Mouse (Mus musculus) brown adipose tissue, adult 24 weeks (tissue): ENCODE results near the gene Lbh. TPM values are rescaled to one million over a fixed set of nuclear protein-coding genes. Genes with fewer than 3 reads are reported as not detected.

Experiments
- H3K27ac ChIP-seq: fragments of 200-500 bp; replicated peaks from 2 replicates; pipeline ENCODE4 v1.5.1; 2012; ENCODE audit warnings: low read depth, mild to moderate bottlenecking, low read length
- H3K4me1 ChIP-seq: fragments of 200-500 bp; 2 replicates; pipeline ENCODE4 v1.6.1; 2012; ENCODE audit warnings: low read length, mixed read lengths; ENCODE audit not compliant: control insufficient read depth, insufficient read depth, insufficient read length
- H3K4me3 ChIP-seq: fragments of 200-500 bp; 2 replicates; pipeline ENCODE4 v1.5.1; 2012; ENCODE audit warnings: low read depth, mild to moderate bottlenecking, low read length, moderate library complexity; ENCODE audit not compliant: insufficient read depth
- polyA plus RNA-seq: library from polyadenylated mRNA; stranded (reverse); fragments of >200 nt; gene quantifications from 2 replicates; pipeline ENCODE4 v1.2.4, GENCODE M21; 2012; ENCODE audit not compliant: missing spikeins, insufficient read depth, insufficient read length

Gene Lbh
- polyA plus RNA-seq, 1 experiment = 15.8 TPM

DNA sequence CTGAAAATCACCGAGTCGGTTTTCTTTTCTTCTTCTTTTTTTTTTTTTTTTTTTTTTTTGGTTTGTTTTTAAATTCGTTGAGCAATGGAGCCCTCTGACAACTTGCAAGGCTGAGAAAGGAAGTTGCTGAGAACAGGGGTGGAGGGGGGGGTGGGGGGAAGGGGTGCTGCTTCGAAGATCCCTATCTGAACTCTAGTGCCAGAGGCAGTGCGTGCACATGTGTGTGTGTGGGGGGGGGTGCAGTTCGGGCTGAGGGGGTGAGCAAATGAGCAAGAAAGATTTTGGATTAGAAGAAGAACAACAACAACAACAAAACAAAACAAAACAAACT is 21.4 kb downstream of the Lbh start:
- Histone ChIP-seq H3K27ac (no peak overlapping the region), H3K4me3 (no peak overlapping the region), H3K4me1 (peaks cover 26% of the 10 kb centered on the region)

GRCm38 (mm10) chr17:72944368-72944767 is 26.3 kb downstream of the Lbh start:
- H3K4me3 ChIP-seq = no peak overlapping the region
- H3K4me1 ChIP-seq = peaks cover 5% of the 10 kb centered on the region
- no peak overlapping the region for H3K27ac ChIP-seq

GRCm38 (mm10) chr17:72947111-72947859 is 29.2 kb downstream of the Lbh start:
- H3K27ac ChIP-seq = no peak overlapping the region

GRCm38 (mm10) chr17:72948119-72948518 is 30.0 kb downstream of the Lbh start:
- H3K4me1 ChIP-seq = peaks cover 10% of the 10 kb centered on the region
- no peak overlapping the region for H3K27ac ChIP-seq
- no peak overlapping the region for H3K4me3 ChIP-seq

More at GRCm38 (mm10) chr17:72947111-72947859, 29.2 kb downstream of the Lbh start:
- Histone ChIP-seq H3K4me1 (peaks cover 10% of the 10 kb centered on the region), H3K4me3 (no peak overlapping the region)

DNA sequence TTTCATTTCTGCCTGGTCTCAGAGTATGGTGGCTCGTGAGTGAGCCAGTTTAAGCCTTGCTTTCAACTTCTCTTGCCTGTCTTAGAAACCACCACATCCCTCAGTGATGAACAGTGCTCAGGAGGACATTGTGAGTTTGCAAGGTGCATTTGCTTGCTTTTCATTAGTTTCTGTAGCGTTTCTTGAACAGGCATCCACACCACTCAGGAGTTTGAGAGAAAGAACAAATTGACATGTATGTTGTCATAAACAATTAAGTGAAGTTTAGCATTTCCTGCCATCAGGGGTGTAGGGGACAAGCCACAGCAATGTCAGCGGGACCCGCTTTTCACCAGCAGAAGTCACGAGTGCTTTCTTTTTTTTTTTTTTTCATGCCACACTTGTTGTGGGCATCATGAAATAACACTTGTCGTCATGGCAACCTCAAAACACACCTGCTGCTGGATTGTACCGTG is 31.2 kb downstream of the Lbh start:
- H3K4me3 ChIP-seq = no peak overlapping the region
- no peak overlapping the region for H3K27ac ChIP-seq
- peaks cover 10% of the 10 kb centered on the region for H3K4me1 ChIP-seq

GRCm38 (mm10) chr17:72951331-72951730 is 33.2 kb downstream of the Lbh start:
- peaks cover 17% of the 10 kb centered on the region for H3K4me1 ChIP-seq
- H3K4me3 ChIP-seq = no peak overlapping the region
- H3K27ac ChIP-seq = no peak overlapping the region

- H3K27ac ChIP-seq = no peak overlapping the region
- peaks cover 14% of the 10 kb centered on the region for H3K4me1 ChIP-seq
- H3K4me3 ChIP-seq = no peak overlapping the region
These were observed 35.9 kb downstream of the Lbh start for GRCm38 (mm10) chr17:72953811-72954685.

- H3K4me1 ChIP-seq = peaks cover 14% of the 10 kb centered on the region
- no peak overlapping the region for H3K4me3 ChIP-seq
- no peak overlapping the region for H3K27ac ChIP-seq
These were observed 37.4 kb downstream of the Lbh start for GRCm38 (mm10) chr17:72955534-72955933.

DNA sequence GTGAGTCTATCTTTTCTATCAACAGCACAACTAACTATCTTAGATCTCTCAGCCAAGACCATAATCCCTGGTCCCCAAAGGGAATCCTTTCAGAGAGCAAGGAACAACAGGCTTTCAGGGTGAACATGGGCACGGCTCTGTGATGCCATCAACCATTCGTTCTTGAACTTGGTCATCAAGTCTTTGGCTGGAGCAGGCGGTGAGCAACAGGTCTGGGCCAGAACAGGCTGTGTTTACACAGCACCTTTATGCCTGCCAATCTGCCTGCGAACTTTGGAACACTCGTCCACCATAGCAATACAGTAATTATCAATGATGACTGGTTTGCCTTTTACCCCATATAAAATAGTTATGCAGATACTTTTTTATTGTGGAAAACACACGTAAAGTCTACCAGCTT is 38.9 kb downstream of the Lbh start:
- H3K27ac ChIP-seq = no peak overlapping the region
- peaks cover 11% of the 10 kb centered on the region for H3K4me1 ChIP-seq
- no peak overlapping the region for H3K4me3 ChIP-seq

GRCm38 (mm10) chr17:72958886-72959285 is 40.8 kb downstream of the Lbh start:
- H3K27ac ChIP-seq = no peak overlapping the region

DNA sequence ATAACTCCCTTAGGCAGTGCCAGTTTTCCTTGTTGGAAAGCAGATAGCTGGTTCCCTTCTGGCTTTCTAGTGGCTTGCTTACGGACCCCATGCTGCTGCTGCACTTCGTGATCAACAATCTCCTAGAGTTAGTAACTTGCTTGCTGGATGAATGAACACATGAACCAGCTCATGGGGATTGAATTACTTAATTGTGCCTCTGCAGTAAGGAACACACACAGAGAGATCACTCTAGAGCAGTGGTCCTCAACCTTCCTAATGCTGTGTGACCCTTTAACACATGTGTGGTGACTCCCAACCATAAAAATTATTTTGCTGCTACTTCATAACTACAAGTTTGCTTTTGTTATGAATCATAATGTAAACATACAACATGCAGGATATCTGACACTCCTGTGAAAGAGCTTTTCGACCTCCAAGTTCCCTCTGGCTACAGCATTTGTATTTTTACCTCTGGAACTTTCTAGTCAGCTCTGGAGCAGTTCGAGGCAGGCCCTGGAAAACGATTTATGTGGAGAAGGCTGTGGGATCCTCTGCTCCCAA is 41.5 kb downstream of the Lbh start:
- H3K27ac ChIP-seq = no peak overlapping the region

More at GRCm38 (mm10) chr17:72958886-72959285, 40.8 kb downstream of the Lbh start:
- Histone ChIP-seq H3K4me1 (peaks cover 15% of the 10 kb centered on the region), H3K4me3 (no peak overlapping the region)

GRCm38 (mm10) chr17:72960243-72960642 is 42.1 kb downstream of the Lbh start:
- Histone ChIP-seq H3K27ac (no peak overlapping the region), H3K4me3 (no peak overlapping the region), H3K4me1 (peaks cover 13% of the 10 kb centered on the region)

More for the DNA sequence above, 41.5 kb downstream of the Lbh start:
- Histone ChIP-seq H3K4me1 (peaks cover 15% of the 10 kb centered on the region), H3K4me3 (no peak overlapping the region)

DNA sequence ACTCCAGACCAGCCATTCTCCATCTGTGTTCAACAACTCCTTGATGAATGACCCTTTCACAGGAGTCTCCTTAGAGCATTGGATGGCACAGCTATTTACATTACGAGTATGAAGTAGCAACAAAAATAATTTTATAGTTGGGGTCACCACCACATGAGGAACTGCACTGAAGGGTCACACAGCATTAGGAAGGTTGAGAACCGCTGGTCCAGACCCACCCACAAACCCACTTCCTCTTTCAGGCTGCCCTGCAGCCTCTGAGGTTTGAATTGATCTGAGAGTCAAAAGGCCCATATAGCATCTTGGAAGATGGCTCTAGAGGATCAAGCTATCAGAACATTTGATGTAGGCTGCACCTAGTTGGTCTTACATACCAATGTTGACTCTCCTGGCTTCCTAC is 42.8 kb downstream of the Lbh start:
- H3K27ac ChIP-seq = no peak overlapping the region
- no peak overlapping the region for H3K4me3 ChIP-seq
- H3K4me1 ChIP-seq = peaks cover 8% of the 10 kb centered on the region

DNA sequence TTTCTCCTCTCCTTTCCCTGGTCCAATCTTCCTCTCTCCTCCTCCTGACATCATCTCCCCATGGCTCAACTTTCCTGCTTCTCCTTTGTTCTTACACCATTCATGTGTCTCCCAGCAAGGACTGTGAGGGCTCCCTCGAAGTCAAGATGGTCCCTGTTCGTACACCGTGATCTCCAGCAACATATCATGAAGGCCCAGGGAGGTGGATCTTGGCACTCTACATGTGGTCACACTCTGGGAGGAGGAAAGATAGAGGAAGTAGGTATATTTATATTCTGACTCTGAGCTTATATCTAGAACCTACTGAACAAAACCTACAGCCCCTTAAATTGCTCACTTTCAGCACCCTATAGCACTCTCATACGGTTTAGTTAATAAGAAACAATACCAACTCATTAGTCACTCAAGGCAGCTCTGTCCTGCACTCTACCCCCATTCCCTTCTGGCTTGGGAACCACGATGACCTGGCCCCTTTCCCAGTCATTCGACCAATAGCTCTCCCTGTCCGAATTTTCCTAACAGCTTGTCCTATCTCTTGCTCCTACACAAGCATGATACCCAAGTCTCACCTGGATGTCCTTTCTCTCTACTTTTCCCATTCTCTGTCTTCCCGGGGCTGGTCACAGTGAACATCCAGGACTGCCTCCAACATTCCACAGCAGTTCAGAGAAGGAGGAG is 44.0 kb downstream of the Lbh start:
- Histone ChIP-seq H3K4me1 (peaks cover 6% of the 10 kb centered on the region), H3K4me3 (no peak overlapping the region), H3K27ac (no peak overlapping the region)

DNA sequence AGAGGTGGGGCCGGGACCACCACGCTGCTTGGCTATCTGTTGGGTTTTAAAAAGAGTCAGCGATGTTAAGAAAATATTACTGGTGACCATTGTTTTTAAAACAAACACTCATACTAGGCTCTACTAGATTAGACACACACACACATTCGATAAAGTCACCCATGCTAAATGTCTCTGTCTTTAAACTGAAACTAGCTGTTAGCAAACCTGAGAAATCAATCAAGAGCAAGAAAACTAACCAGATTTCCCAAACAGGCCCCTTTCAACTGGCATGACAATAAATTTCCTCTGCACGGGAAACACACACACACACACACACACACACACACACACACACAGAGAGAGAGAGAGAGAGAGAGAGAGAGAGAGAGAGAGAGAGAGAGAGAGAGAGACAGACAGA is 47.6 kb downstream of the Lbh start:
- no peak overlapping the region for H3K27ac ChIP-seq
- no peak overlapping the region for H3K4me3 ChIP-seq
- peaks cover 6% of the 10 kb centered on the region for H3K4me1 ChIP-seq
